Mouse (Mus musculus): Measurements from ENCODE around the gene Chad. TPM values are rescaled to one million over a fixed set of nuclear protein-coding genes. Genes with fewer than 3 reads are reported as not detected.

Gene Chad
- polyA plus RNA-seq, 1 experiment: not detected

DNA sequence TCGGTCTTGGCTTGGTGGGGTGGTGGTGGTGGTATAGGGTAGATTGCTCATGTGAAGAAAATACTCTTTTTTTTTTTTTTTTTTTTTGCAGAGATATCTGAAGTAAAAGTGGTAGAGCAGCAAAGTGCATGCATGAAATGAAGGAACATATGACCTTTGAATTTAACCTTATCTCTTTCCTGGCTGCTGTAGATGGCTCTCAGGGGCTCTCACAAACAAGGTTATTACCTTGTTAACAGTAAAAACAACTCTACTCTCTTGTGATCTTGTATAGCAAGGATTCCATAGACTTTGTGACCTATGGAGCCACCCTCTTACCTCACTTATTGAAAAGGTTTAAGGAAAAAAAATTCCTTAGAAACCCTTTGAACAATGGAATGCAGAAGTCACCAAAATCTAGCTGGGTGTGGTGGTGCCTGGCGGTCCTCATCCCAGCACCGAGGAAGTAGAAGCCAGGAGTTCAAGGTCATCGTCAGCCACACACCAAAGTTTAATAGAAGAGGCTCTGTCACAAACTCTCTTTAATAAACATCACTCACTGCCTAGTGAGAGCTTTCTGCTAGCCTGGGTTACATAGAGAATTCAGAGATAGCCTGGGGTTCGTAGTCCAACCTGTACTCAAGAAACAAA lies 15.4 kb downstream of the Chad start:
- TF ChIP-seq CTCF (IDR thresholded peaks at IDR 0.05; ENCODE audit: low read depth, low read length) (no peak), POLR2A (IDR thresholded peaks at IDR 0.05; ENCODE audit: borderline replicate concordance, low read depth, low read length) (no peak)
- Histone ChIP-seq H3K27ac (ENCODE audit: insufficient read depth, low read depth, low read length) (no peak overlapping the region), H3K4me3 (ENCODE audit: insufficient read depth, low read length) (no peak overlapping the region)

GRCm38 (mm10) chr11:94585091-94585490 lies 20.2 kb downstream of the Chad start:
- Histone ChIP-seq H3K27ac (ENCODE audit: insufficient read depth, low read depth, low read length) (no peak overlapping the region), H3K4me1 (ENCODE audit: control insufficient read depth, insufficient read depth, low read length) (peaks cover 10% of the 10 kb centered on the region), H3K4me3 (ENCODE audit: insufficient read depth, low read length) (no peak overlapping the region)
- no peak for TF ChIP-seq CTCF (IDR thresholded peaks at IDR 0.05; ENCODE audit: low read depth, low read length)
- no peak for TF ChIP-seq POLR2A (IDR thresholded peaks at IDR 0.05; ENCODE audit: borderline replicate concordance, low read depth, low read length)

More for the DNA sequence above, 15.4 kb downstream of the Chad start:
- no peaks in the 10 kb centered on the region for H3K4me1 ChIP-seq (ENCODE audit: control insufficient read depth, insufficient read depth, low read length)

DNA sequence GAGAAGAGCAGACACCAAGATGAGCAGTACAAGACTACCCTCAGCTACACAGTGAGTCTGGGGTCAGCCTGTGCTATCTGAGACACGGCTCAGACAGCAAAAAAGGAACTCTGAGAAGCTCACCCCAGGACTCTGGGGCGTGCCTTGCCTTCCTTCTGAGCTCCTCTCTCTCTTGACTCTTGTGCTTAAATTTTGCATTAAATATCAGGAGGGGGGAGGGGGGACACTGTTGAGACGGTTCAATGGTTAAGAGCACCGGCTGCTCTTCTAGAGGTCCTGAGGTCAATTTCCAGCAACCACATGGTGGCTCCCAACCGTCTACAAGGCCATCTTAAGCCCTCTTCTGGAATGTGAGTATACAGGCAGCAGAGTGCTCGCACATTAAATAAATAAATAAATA lies 22.7 kb downstream of the Chad start:
- TF ChIP-seq POLR2A (IDR thresholded peaks at IDR 0.05; ENCODE audit: borderline replicate concordance, low read depth, low read length) (no peak), CTCF (IDR thresholded peaks at IDR 0.05; ENCODE audit: low read depth, low read length) (no peak)
- peaks cover 10% of the 10 kb centered on the region for H3K4me1 ChIP-seq (ENCODE audit: control insufficient read depth, insufficient read depth, low read length)

DNA sequence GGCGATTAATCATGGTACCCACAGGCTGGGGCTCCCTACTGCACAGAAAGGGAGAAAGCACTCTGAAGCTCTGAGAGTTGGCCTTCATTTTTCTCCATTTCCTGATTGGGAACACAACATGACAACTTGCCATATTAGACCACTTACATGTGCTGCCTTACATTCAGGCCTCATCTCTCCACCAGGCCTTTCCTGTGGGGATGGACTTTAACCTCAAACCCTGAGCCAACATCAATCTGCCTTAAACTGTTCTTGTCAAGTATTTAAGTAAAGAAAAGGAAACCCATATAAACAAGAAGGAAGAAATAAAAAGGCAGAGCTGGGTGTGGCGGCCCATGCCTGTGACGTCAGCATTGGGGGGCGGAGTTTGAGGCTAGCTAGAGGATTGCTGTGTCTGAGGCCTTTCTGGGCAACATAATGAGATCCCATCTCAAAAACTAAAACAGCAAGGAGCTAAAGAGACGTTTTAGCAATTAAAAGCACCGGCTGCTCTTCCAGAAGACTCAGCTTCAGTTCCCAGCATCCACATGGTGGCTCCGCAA lies 31.5 kb downstream of the Chad start:
- no peak overlapping the region for H3K4me3 ChIP-seq (ENCODE audit: insufficient read depth, low read length)
- no peak overlapping the region for H3K27ac ChIP-seq (ENCODE audit: insufficient read depth, low read depth, low read length)
- TF ChIP-seq CTCF (IDR thresholded peaks at IDR 0.05; ENCODE audit: low read depth, low read length): no peak
- no peak for TF ChIP-seq POLR2A (IDR thresholded peaks at IDR 0.05; ENCODE audit: borderline replicate concordance, low read depth, low read length)
- H3K4me1 ChIP-seq (ENCODE audit: control insufficient read depth, insufficient read depth, low read length): peaks cover 15% of the 10 kb centered on the region

More for the DNA sequence above, 22.7 kb downstream of the Chad start:
- H3K27ac ChIP-seq (ENCODE audit: insufficient read depth, low read depth, low read length): no peak overlapping the region
- H3K4me3 ChIP-seq (ENCODE audit: insufficient read depth, low read length): no peak overlapping the region

- TF ChIP-seq POLR2A (IDR thresholded peaks at IDR 0.05; ENCODE audit: borderline replicate concordance, low read depth, low read length) (no peak), CTCF (IDR thresholded peaks at IDR 0.05; ENCODE audit: low read depth, low read length) (no peak)
- Histone ChIP-seq H3K27ac (ENCODE audit: insufficient read depth, low read depth, low read length) (no peak overlapping the region), H3K4me3 (ENCODE audit: insufficient read depth, low read length) (no peak overlapping the region), H3K4me1 (ENCODE audit: control insufficient read depth, insufficient read depth, low read length) (peaks cover 19% of the 10 kb centered on the region)
Measured at GRCm38 (mm10) chr11:94597319-94597718, 32.5 kb downstream of the Chad start.

- Histone ChIP-seq H3K4me1 (ENCODE audit: control insufficient read depth, insufficient read depth, low read length) (peaks cover 20% of the 10 kb centered on the region), H3K27ac (ENCODE audit: insufficient read depth, low read depth, low read length) (no peak overlapping the region), H3K4me3 (ENCODE audit: insufficient read depth, low read length) (no peak overlapping the region)
- TF ChIP-seq POLR2A (IDR thresholded peaks at IDR 0.05; ENCODE audit: borderline replicate concordance, low read depth, low read length) (no peak), CTCF (IDR thresholded peaks at IDR 0.05; ENCODE audit: low read depth, low read length) (no peak)
Measured at GRCm38 (mm10) chr11:94598437-94599120, 33.7 kb downstream of the Chad start.

- no peak for TF ChIP-seq POLR2A (IDR thresholded peaks at IDR 0.05; ENCODE audit: borderline replicate concordance, low read depth, low read length)
- TF ChIP-seq CTCF (IDR thresholded peaks at IDR 0.05; ENCODE audit: low read depth, low read length): no peak
- Histone ChIP-seq H3K4me3 (ENCODE audit: insufficient read depth, low read length) (no peak overlapping the region), H3K4me1 (ENCODE audit: control insufficient read depth, insufficient read depth, low read length) (peaks cover 20% of the 10 kb centered on the region), H3K27ac (ENCODE audit: insufficient read depth, low read depth, low read length) (no peak overlapping the region)
Measured at GRCm38 (mm10) chr11:94600447-94600846, 35.6 kb downstream of the Chad start.

DNA sequence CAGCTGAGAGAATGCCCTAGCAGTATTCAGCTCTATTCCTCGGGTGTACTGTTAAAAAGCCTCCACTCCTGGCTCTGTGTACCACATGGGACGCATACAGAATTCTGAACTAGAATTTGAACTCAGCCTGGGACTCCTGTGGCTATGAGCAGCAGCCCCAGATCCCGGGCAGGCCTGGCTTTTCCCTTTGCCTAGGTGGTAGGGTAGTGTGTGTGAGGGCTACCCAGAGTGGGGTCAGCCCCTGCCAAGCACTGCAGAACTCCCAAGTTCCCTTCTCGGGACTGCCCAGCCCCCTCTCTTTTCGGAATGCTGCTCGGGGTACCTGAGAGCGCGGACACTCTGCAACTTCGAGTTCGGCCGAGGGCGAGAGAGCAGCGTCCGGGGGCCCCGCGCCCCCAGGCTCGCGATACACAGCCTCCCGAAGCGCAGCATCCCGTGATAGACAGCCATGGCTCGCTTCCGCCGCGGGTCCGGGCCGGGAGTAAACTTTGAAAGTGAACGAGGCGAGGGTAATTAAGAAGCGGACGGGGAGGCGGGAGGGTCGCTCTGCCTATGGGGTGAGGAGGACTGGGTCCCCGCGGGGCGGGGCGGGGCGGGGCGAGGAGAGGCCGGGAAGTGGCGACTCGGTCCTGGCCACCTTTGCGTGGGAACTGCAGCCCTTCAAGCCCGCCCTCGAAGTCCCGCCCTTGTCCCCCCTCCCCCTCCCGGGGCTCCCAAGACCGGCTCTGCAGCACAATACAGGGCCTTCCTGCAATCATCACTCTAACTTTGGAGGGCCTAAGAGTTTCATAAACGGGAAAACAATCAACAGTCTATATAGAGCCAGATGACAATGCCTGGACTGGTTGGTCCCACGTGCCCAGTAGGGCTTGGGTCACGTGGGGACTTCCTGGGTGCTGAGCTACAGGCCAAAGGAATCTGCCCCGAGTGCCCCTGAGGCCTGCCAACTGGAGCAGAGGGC lies 36.8 kb downstream of the Chad start, which contains the start of gene Acsf2:
Gene Acsf2 (minus strand): TSS at position 551 of the 961 bp plus-strand sequence.
- Histone ChIP-seq H3K4me3 (ENCODE audit: insufficient read depth, low read length) (peak within 1 kb of the TSS; percentile 58), H3K27ac (ENCODE audit: insufficient read depth, low read depth, low read length) (0 out of 2 replicates have a peak within 1 kb of the TSS, but pooled peaks have one; percentile 34), H3K4me1 (ENCODE audit: control insufficient read depth, insufficient read depth, low read length) (peaks cover 17% of the 10 kb centered on the region)
- TF ChIP-seq CTCF (IDR thresholded peaks at IDR 0.05; ENCODE audit: low read depth, low read length): no peak

- TF ChIP-seq POLR2A (IDR thresholded peaks at IDR 0.05; ENCODE audit: borderline replicate concordance, low read depth, low read length) (no peak), CTCF (IDR thresholded peaks at IDR 0.05; ENCODE audit: low read depth, low read length) (no peak)
- no peak overlapping the region for H3K27ac ChIP-seq (ENCODE audit: insufficient read depth, low read depth, low read length)
- 0 out of 2 replicates have a peak overlapping the region, but pooled peaks have one; percentile 58 for H3K4me3 ChIP-seq (ENCODE audit: insufficient read depth, low read length)
- peaks cover 11% of the 10 kb centered on the region for H3K4me1 ChIP-seq (ENCODE audit: control insufficient read depth, insufficient read depth, low read length)
Measured at GRCm38 (mm10) chr11:94602356-94602955, 37.6 kb downstream of the Chad start.

All from bone marrow macrophage, adult 2 months (primary cell).